Mouse (Mus musculus) olfactory bulb, adult 2 months (tissue): ENCODE measurements around the gene Tmem190.

Experiments
- CTCF ChIP-seq: fragments of 200-500 bp; IDR thresholded peaks from 2 replicates; pipeline ENCODE4 v1.5.1; 2012; ENCODE audit warnings: low read depth, mild to moderate bottlenecking, low read length, moderate library complexity; ENCODE audit not compliant: insufficient read depth
- POLR2A ChIP-seq: fragments of 200-500 bp; IDR thresholded peaks from 2 replicates; pipeline ENCODE4 v1.6.1; 2012; ENCODE audit warnings: mild to moderate bottlenecking, low read depth, low read length, moderate library complexity; ENCODE audit not compliant: insufficient read depth

GRCm38 (mm10) chr7:4782759-4783158, at the start of gene Tmem190, which contains the start of gene Il11:
- TF ChIP-seq CTCF (no peak), POLR2A (no peak)
